Mouse (Mus musculus): ENCODE data around the gene Elk4.

GRCm38 (mm10) chr1:132069436-132069835 is 62.0 kb downstream of the Elk4 start:
- TF ChIP-seq CTCF (IDR thresholded peaks at IDR 0.05; ENCODE audit: control insufficient read depth, insufficient read depth, insufficient replicate concordance, low read depth, low read length) (no peak), POLR2A (IDR thresholded peaks at IDR 0.05; ENCODE audit: control insufficient read depth, low read depth, low read length) (no peak)
